Mouse (Mus musculus): ENCODE results near the gene Mettl24. TPM values are rescaled to one million over a fixed set of nuclear protein-coding genes. Genes with fewer than 3 reads are reported as not detected.

Mettl24 gene
- polyA plus RNA-seq, 1 experiment from 2014 or later = 1.9 TPM

- no peaks in the 10 kb centered on the region for H3K36me3 ChIP-seq (ENCODE audit: control insufficient read depth, insufficient read depth, low read length)
- no peak overlapping the region for H3K9ac ChIP-seq (ENCODE audit: low read length)
- no peak overlapping the region for H3K27ac ChIP-seq (replicated peaks)
- no peaks in the 10 kb centered on the region for H3K27me3 ChIP-seq (ENCODE audit: control insufficient read depth, insufficient read depth, low read length)
- no peak overlapping the region for H3K4me3 ChIP-seq (ENCODE audit: low read depth, low read length)
- 81% methylated on average over 7 of the region's 7 CpGs for WGBS
- H3K9me3 ChIP-seq (ENCODE audit: control insufficient read depth, low read length) = no peaks in the 10 kb centered on the region
- H3K4me2 ChIP-seq (replicated peaks; ENCODE audit: low read depth) = no peak overlapping the region
- TF ChIP-seq EP300 (optimal IDR thresholded peaks at IDR 0.05) (no peak), CTCF (IDR thresholded peaks at IDR 0.05; ENCODE audit: low read depth) (no peak)
- H3K4me1 ChIP-seq (replicated peaks; ENCODE audit: control insufficient read depth, insufficient read depth) = no peaks in the 10 kb centered on the region
- DNase-seq (ENCODE audit: low spot score) (no peak), ATAC-seq (ENCODE audit: low FRiP score, low TSS enrichment) (no peak)
Observed at GRCm38 (mm10) chr10:40641901-40642300, 41.2 kb upstream of the Mettl24 start.

- Histone ChIP-seq H3K4me2 (replicated peaks; ENCODE audit: low read depth) (no peak overlapping the region), H3K27ac (replicated peaks) (no peak overlapping the region), H3K4me1 (replicated peaks; ENCODE audit: control insufficient read depth, insufficient read depth) (no peaks in the 10 kb centered on the region), H3K27me3 (ENCODE audit: control insufficient read depth, insufficient read depth, low read length) (no peaks in the 10 kb centered on the region), H3K9ac (ENCODE audit: low read length) (no peak overlapping the region), H3K4me3 (ENCODE audit: low read depth, low read length) (no peak overlapping the region), H3K9me3 (ENCODE audit: control insufficient read depth, low read length) (no peaks in the 10 kb centered on the region), H3K36me3 (ENCODE audit: control insufficient read depth, insufficient read depth, low read length) (no peaks in the 10 kb centered on the region)
- TF ChIP-seq EP300 (optimal IDR thresholded peaks at IDR 0.05) = no peak
- TF ChIP-seq CTCF (IDR thresholded peaks at IDR 0.05; ENCODE audit: low read depth) = no peak
- DNase-seq (ENCODE audit: low spot score) (no peak), ATAC-seq (ENCODE audit: low FRiP score, low TSS enrichment) (no peak)
- WGBS = 86% methylated on average over 5 of the region's 5 CpGs
Observed at GRCm38 (mm10) chr10:40643126-40643525, 40.0 kb upstream of the Mettl24 start.

GRCm38 (mm10) chr10:40644456-40644855 is 38.6 kb upstream of the Mettl24 start:
- Histone ChIP-seq H3K27ac (replicated peaks) (no peak overlapping the region), H3K4me3 (ENCODE audit: low read depth, low read length) (no peak overlapping the region), H3K36me3 (ENCODE audit: control insufficient read depth, insufficient read depth, low read length) (no peaks in the 10 kb centered on the region), H3K9ac (ENCODE audit: low read length) (no peak overlapping the region), H3K4me2 (replicated peaks; ENCODE audit: low read depth) (no peak overlapping the region), H3K27me3 (ENCODE audit: control insufficient read depth, insufficient read depth, low read length) (no peaks in the 10 kb centered on the region), H3K4me1 (replicated peaks; ENCODE audit: control insufficient read depth, insufficient read depth) (no peaks in the 10 kb centered on the region), H3K9me3 (ENCODE audit: control insufficient read depth, low read length) (no peaks in the 10 kb centered on the region)
- TF ChIP-seq CTCF (IDR thresholded peaks at IDR 0.05; ENCODE audit: low read depth) (peak; percentile 19; the same call in 1 of the 2 replicates), EP300 (optimal IDR thresholded peaks at IDR 0.05) (no peak)
- 31% methylated on average over 9 of the region's 9 CpGs for WGBS
- DNase-seq (ENCODE audit: low spot score) (no peak), ATAC-seq (ENCODE audit: low FRiP score, low TSS enrichment) (no peak)

- no peak overlapping the region for H3K4me2 ChIP-seq (replicated peaks; ENCODE audit: low read depth)
- no peak for ATAC-seq (ENCODE audit: low FRiP score, low TSS enrichment)
- H3K27ac ChIP-seq (replicated peaks) = no peak overlapping the region
- no peak overlapping the region for H3K4me3 ChIP-seq (ENCODE audit: low read depth, low read length)
- DNase-seq (ENCODE audit: low spot score) = no peak
- WGBS = 45% methylated on average over 1 of the region's 1 CpGs
- H3K9me3 ChIP-seq (ENCODE audit: control insufficient read depth, low read length) = no peaks in the 10 kb centered on the region
- H3K36me3 ChIP-seq (ENCODE audit: control insufficient read depth, insufficient read depth, low read length) = no peaks in the 10 kb centered on the region
- no peaks in the 10 kb centered on the region for H3K27me3 ChIP-seq (ENCODE audit: control insufficient read depth, insufficient read depth, low read length)
- no peak overlapping the region for H3K9ac ChIP-seq (ENCODE audit: low read length)
- no peaks in the 10 kb centered on the region for H3K4me1 ChIP-seq (replicated peaks; ENCODE audit: control insufficient read depth, insufficient read depth)
- TF ChIP-seq CTCF (IDR thresholded peaks at IDR 0.05; ENCODE audit: low read depth) = no peak
Observed at GRCm38 (mm10) chr10:40645346-40645745, 37.7 kb upstream of the Mettl24 start.

- H3K27ac ChIP-seq (replicated peaks) = no peak overlapping the region
- H3K9ac ChIP-seq (ENCODE audit: low read length) = no peak overlapping the region
- H3K9me3 ChIP-seq (ENCODE audit: control insufficient read depth, low read length) = no peaks in the 10 kb centered on the region
- no peaks in the 10 kb centered on the region for H3K36me3 ChIP-seq (ENCODE audit: control insufficient read depth, insufficient read depth, low read length)
- no peak overlapping the region for H3K4me2 ChIP-seq (replicated peaks; ENCODE audit: low read depth)
- TF ChIP-seq CTCF (IDR thresholded peaks at IDR 0.05; ENCODE audit: low read depth) (no peak), EP300 (optimal IDR thresholded peaks at IDR 0.05) (no peak)
- no peaks in the 10 kb centered on the region for H3K27me3 ChIP-seq (ENCODE audit: control insufficient read depth, insufficient read depth, low read length)
- no peaks in the 10 kb centered on the region for H3K4me1 ChIP-seq (replicated peaks; ENCODE audit: control insufficient read depth, insufficient read depth)
- ATAC-seq (ENCODE audit: low FRiP score, low TSS enrichment) (no peak), DNase-seq (ENCODE audit: low spot score) (no peak)
- 72% methylated on average over 12 of the region's 12 CpGs for WGBS
- no peak overlapping the region for H3K4me3 ChIP-seq (ENCODE audit: low read depth, low read length)
Observed at GRCm38 (mm10) chr10:40648776-40649175, 34.3 kb upstream of the Mettl24 start.

GRCm38 (mm10) chr10:40649634-40650033 is 33.4 kb upstream of the Mettl24 start:
- Histone ChIP-seq H3K9ac (ENCODE audit: low read length) (no peak overlapping the region), H3K4me3 (ENCODE audit: low read depth, low read length) (no peak overlapping the region), H3K27me3 (ENCODE audit: control insufficient read depth, insufficient read depth, low read length) (no peaks in the 10 kb centered on the region), H3K9me3 (ENCODE audit: control insufficient read depth, low read length) (no peaks in the 10 kb centered on the region), H3K4me1 (replicated peaks; ENCODE audit: control insufficient read depth, insufficient read depth) (no peaks in the 10 kb centered on the region), H3K4me2 (replicated peaks; ENCODE audit: low read depth) (no peak overlapping the region), H3K27ac (replicated peaks) (no peak overlapping the region), H3K36me3 (ENCODE audit: control insufficient read depth, insufficient read depth, low read length) (no peaks in the 10 kb centered on the region)
- no peak for ATAC-seq (ENCODE audit: low FRiP score, low TSS enrichment)
- 19% methylated on average over 4 of the region's 4 CpGs for WGBS
- TF ChIP-seq EP300 (optimal IDR thresholded peaks at IDR 0.05) (no peak), CTCF (IDR thresholded peaks at IDR 0.05; ENCODE audit: low read depth) (peak; percentile 72)
- no peak for DNase-seq (ENCODE audit: low spot score)
